Mouse (Mus musculus) testis, postnatal 14 days (tissue): Measurements from ENCODE around the gene Med25.

Source experiments
- DNase-seq: peaks from one replicate; pipeline ENCODE4 v3.0.0; 2021; ENCODE audit warnings: low spot score

Gene Med25

GRCm38 (mm10) chr7:44847772-44848171, 44.7 kb downstream of the Med25 start:
- no peak for DNase-seq

- no peak for DNase-seq
Observed at GRCm38 (mm10) chr7:44846804-44847203, 45.7 kb downstream of the Med25 start.

GRCm38 (mm10) chr7:44845006-44845405, 47.5 kb downstream of the Med25 start:
- DNase-seq, result no peak

- DNase-seq, result no peak
Observed at GRCm38 (mm10) chr7:44841825-44842463, 50.6 kb downstream of the Med25 start.

- DNase-seq, result no peak
Observed at GRCm38 (mm10) chr7:44840426-44840825, 52.1 kb downstream of the Med25 start.

GRCm38 (mm10) chr7:44839491-44840191, 52.9 kb downstream of the Med25 start:
- DNase-seq, result peak; percentile 51

- DNase-seq, result no peak
Observed at GRCm38 (mm10) chr7:44839171-44839490, 53.4 kb downstream of the Med25 start.

- no peak for DNase-seq
Observed at GRCm38 (mm10) chr7:44838073-44838472, 54.4 kb downstream of the Med25 start.

GRCm38 (mm10) chr7:44836423-44837053, 56.0 kb downstream of the Med25 start:
- no peak for DNase-seq

GRCm38 (mm10) chr7:44836016-44836404, 56.5 kb downstream of the Med25 start:
- no peak for DNase-seq

GRCm38 (mm10) chr7:44835373-44836015, 57.0 kb downstream of the Med25 start:
- DNase-seq, result no peak

GRCm38 (mm10) chr7:44832763-44833162, 59.7 kb downstream of the Med25 start:
- no peak for DNase-seq

GRCm38 (mm10) chr7:44828706-44829105, 63.8 kb downstream of the Med25 start:
- no peak for DNase-seq

GRCm38 (mm10) chr7:44826771-44827170, 65.7 kb downstream of the Med25 start:
- no peak for DNase-seq
